Mouse (Mus musculus): ENCODE data around the gene Gm17409.

DNA sequence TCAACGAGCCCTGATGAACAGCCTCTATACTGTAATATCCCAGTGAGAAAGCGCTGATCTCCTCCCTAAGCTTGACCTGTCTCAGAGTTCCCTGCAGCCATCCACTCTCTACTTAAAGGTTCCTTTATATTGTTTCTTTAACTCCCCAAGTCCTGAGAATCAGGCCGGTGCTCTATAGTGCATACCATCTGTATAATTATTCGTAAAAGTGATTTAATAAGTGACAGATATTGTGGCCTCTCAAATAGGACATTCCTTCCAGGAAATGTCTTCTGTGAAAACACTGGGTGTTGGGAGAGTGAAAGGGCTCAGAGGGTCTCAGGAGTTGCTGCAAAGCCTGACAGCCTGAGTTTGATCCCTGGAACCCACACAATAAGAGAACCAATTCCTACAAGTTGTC lies 8.2 kb downstream of the Gm17409 start:
- TF ChIP-seq TBP (IDR thresholded peaks at IDR 0.05; ENCODE audit: low read depth, low read length) (no peak), CTCF (IDR thresholded peaks at IDR 0.05 in 2 of 3, conservative IDR thresholded peaks at IDR 0.05 in 1 of 3; ENCODE audit: control insufficient read depth in 1 of 3, insufficient read depth in 1 of 3, low read depth in 2 of 3, low read length in 3 of 3, poor library complexity in 1 of 3, severe bottlenecking in 1 of 3) (no peak), UBTF (IDR thresholded peaks at IDR 0.05; ENCODE audit: borderline replicate concordance, insufficient read depth, low read depth, low read length) (no peak), TAL1 (IDR thresholded peaks at IDR 0.05; ENCODE audit: low read length) (no peak), ZKSCAN1 (IDR thresholded peaks at IDR 0.05; ENCODE audit: low read depth, low read length) (no peak), BHLHE40 (IDR thresholded peaks at IDR 0.05; ENCODE audit: borderline replicate concordance, low read depth, low read length) (no peak), CHD2 (IDR thresholded peaks at IDR 0.05; ENCODE audit: low read length) (no peak), HCFC1 (IDR thresholded peaks at IDR 0.05; ENCODE audit: low read depth, low read length) (no peak)
